Mouse (Mus musculus) skeletal muscle tissue, postnatal 0 days (tissue): ENCODE data around the gene Krtcap2. TPM values are rescaled to one million over a fixed set of nuclear protein-coding genes. Genes with fewer than 3 reads are reported as not detected.

Experiments used
- microRNA counts: library from miRNA; unstranded; fragments of <30 nt; microRNA quantifications from one replicate; lab custom pipeline; 2015
- microRNA-seq, 2 experiments: library from miRNA; unstranded; fragments of <30 nt; microRNA quantifications; one replicate each; pipeline ENCODE4; 2016
- polyA plus RNA-seq: library from polyadenylated mRNA; unstranded; fragments of >200 nt; fragmentation: Nextera tagmentation; extraction: Ambion mirVana; gene quantifications from 2 replicates; pipeline ENCODE4 v1.2.1, GENCODE M21; 2015

The Krtcap2 gene
- 194 and 215 TPM in 2 replicates for polyA plus RNA-seq

GRCm38 (mm10) chr3:89245688-89246171 lies at the start of gene Krtcap2:
Gene Krtcap2, plus strand, starts transcription at chr3:89245966.

GRCm38 (mm10) chr3:89202253-89203141 lies 43.3 kb upstream of the Krtcap2 start, which contains the start of gene Gba:
Gene Gba, plus strand, starts transcription at chr3:89202928.

GRCm38 (mm10) chr3:89214681-89215411 lies 30.9 kb upstream of the Krtcap2 start, which contains the start of gene Thbs3:
Gene Thbs3, plus strand, starts transcription at chr3:89215180.

DNA sequence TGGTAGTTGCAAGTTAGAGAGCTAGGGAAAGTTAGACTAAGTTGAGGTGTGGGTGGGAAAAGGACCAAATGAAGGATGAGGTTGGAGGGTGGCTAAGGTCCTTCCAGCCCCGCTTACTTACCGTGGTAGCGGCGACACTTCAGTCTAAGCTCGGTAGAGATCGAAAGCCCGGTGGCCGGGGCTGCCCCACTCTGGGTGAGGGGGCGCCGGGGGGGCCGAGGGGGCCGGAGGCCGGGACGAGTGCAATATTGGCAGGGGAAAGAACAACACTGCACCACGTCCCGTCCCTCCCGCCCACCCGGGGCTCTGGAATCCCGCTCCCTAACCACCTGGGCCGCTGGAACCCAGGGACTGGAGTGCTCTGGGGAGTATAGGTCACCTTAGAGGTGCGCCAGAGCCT lies 18.9 kb upstream of the Krtcap2 start, which contains the start of gene Mtx1:
Gene Mtx1, minus strand, starts transcription at position 189 of the 400 bp plus-strand sequence.

GRCm38 (mm10) chr3:89228836-89229235 lies 16.9 kb upstream of the Krtcap2 start, which contains the start of gene Muc1:
Gene Muc1, plus strand, starts transcription at chr3:89229057.

GRCm38 (mm10) chr3:89246261-89247100 lies 715 bp downstream of the Krtcap2 start, which contains the start of gene Trim46:
Gene Trim46, minus strand, starts transcription at chr3:89246309.

GRCm38 (mm10) chr3:89259076-89259475 lies 13.3 kb downstream of the Krtcap2 start, which contains the start of gene Dpm3:
Gene Dpm3, plus strand, starts transcription at chr3:89259358.

GRCm38 (mm10) chr3:89270051-89270755 lies 24.4 kb downstream of the Krtcap2 start, which contains the start of gene Slc50a1:
Gene Slc50a1, minus strand, starts transcription at chr3:89270570.

GRCm38 (mm10) chr3:89280606-89281511 lies 35.1 kb downstream of the Krtcap2 start, which contains the start of gene Efna1:
Gene Efna1, minus strand, starts transcription at chr3:89281142.

MicroRNAs encoded within 50 kb of the gene (microRNA counts, 519-probe panel; counts per million panel counts)
- 296 counts per million, percentile 58 among the panel's probes with 10 or more counts for microRNA mmu-miR-92b (lab: Ali Mortazavi, UCI)

Small RNAs within 50 kb of the gene (microRNA-seq; reads per million reads assigned to microRNA genes)
- gene Mir92b, result 5.3 to 8.4 reads per million in 2 experiments

Other genes starting within 250 kb of the Krtcap2 start
- gene Rusc1, start 152.7 kb upstream of the Krtcap2 start, polyA plus RNA-seq, result 8.6 and 9.6 TPM in 2 replicates
- gene Gm43738, start 144.9 kb upstream of the Krtcap2 start, polyA plus RNA-seq, result not detected in 2 replicates
- gene Fdps, start 144.0 kb upstream of the Krtcap2 start, polyA plus RNA-seq, result 67.5 and 85.5 TPM in 2 replicates
- not detected in 2 replicates for gene Pklr, start 109.8 kb upstream of the Krtcap2 start, polyA plus RNA-seq
- gene Hcn3, start 85.8 kb upstream of the Krtcap2 start, polyA plus RNA-seq, result 0.33 and 0.55 TPM in 2 replicates
- gene Clk2, start 81.2 kb upstream of the Krtcap2 start, polyA plus RNA-seq, result 9.4 and 10.4 TPM in 2 replicates
- 50.6 and 61.2 TPM in 2 replicates for gene Scamp3, start 68.5 kb upstream of the Krtcap2 start, polyA plus RNA-seq
- gene Fam189b, start 62.8 kb upstream of the Krtcap2 start, polyA plus RNA-seq, result 11.7 and 11.8 TPM in 2 replicates
- gene Gba, start 43.0 kb upstream of the Krtcap2 start, polyA plus RNA-seq, result 25.1 and 27.4 TPM in 2 replicates
- gene Thbs3, start 30.8 kb upstream of the Krtcap2 start, polyA plus RNA-seq, result 61.7 and 72.4 TPM in 2 replicates
- 116 and 132 TPM in 2 replicates for gene Mtx1, start 18.9 kb upstream of the Krtcap2 start, polyA plus RNA-seq
- gene Muc1, start 16.9 kb upstream of the Krtcap2 start, polyA plus RNA-seq, result 0.44 and 0.60 TPM in 2 replicates
- gene Trim46, start 343 bp downstream of the Krtcap2 start, polyA plus RNA-seq, result 0.13 and 0.15 TPM in 2 replicates
- 89.6 and 97.0 TPM in 2 replicates for gene Dpm3, start 13.4 kb downstream of the Krtcap2 start, polyA plus RNA-seq
- gene Slc50a1, start 24.6 kb downstream of the Krtcap2 start, polyA plus RNA-seq, result 53.2 and 56.2 TPM in 2 replicates
- gene Efna1, start 35.2 kb downstream of the Krtcap2 start, polyA plus RNA-seq, result 21.7 and 22.7 TPM in 2 replicates
- 0.10 and 1.9 TPM in 2 replicates for gene Efna3, start 77.0 kb downstream of the Krtcap2 start, polyA plus RNA-seq
- 2.1 and 2.3 TPM in 2 replicates for gene Efna4, start 92.1 kb downstream of the Krtcap2 start, polyA plus RNA-seq
- 37.4 and 49.7 TPM in 2 replicates for gene Adam15, start 104.0 kb downstream of the Krtcap2 start, polyA plus RNA-seq
- gene Dcst2, start 116.0 kb downstream of the Krtcap2 start, polyA plus RNA-seq, result 0.34 TPM in 1 of 2 replicates, not detected in the other
- gene Dcst1, start 119.3 kb downstream of the Krtcap2 start, polyA plus RNA-seq, result 0.08 TPM in 1 of 2 replicates, not detected in the other
- 2.1 and 3.7 TPM in 2 replicates for gene Zbtb7b, start 148.8 kb downstream of the Krtcap2 start, polyA plus RNA-seq
- gene Lenep, start 156.8 kb downstream of the Krtcap2 start, polyA plus RNA-seq, result not detected in 2 replicates
- 32.9 and 33.8 TPM in 2 replicates for gene Flad1, start 165.9 kb downstream of the Krtcap2 start, polyA plus RNA-seq
- gene Cks1b, start 172.4 kb downstream of the Krtcap2 start, polyA plus RNA-seq, result 101 and 113 TPM in 2 replicates
- gene Shc1, start 172.5 kb downstream of the Krtcap2 start, polyA plus RNA-seq, result 39.6 and 45.2 TPM in 2 replicates
- 15.7 and 18.4 TPM in 2 replicates for gene Pygo2, start 184.2 kb downstream of the Krtcap2 start, polyA plus RNA-seq
- gene Pbxip1, start 190.7 kb downstream of the Krtcap2 start, polyA plus RNA-seq, result 206 and 221 TPM in 2 replicates
- 26.7 and 33.5 TPM in 2 replicates for gene Pmvk, start 208.6 kb downstream of the Krtcap2 start, polyA plus RNA-seq